Mouse (Mus musculus) ovary, adult 10 weeks (tissue): ENCODE results near the gene Dgkz. TPM values are rescaled to one million over a fixed set of nuclear protein-coding genes. Genes with fewer than 3 reads are reported as not detected.

Experiments used
- polyA plus RNA-seq: library from polyadenylated mRNA; stranded (reverse); fragments of 350-450 nt; fragmentation: Illumina TruSeq; extraction: RNeasy Lipid Tissue Mini Kit (QIAGEN cat#74804); gene quantifications from one replicate; pipeline ENCODE4 v1.2.3, GENCODE M21; 2014

Gene Dgkz
- 0.51 TPM for polyA plus RNA-seq

DNA sequence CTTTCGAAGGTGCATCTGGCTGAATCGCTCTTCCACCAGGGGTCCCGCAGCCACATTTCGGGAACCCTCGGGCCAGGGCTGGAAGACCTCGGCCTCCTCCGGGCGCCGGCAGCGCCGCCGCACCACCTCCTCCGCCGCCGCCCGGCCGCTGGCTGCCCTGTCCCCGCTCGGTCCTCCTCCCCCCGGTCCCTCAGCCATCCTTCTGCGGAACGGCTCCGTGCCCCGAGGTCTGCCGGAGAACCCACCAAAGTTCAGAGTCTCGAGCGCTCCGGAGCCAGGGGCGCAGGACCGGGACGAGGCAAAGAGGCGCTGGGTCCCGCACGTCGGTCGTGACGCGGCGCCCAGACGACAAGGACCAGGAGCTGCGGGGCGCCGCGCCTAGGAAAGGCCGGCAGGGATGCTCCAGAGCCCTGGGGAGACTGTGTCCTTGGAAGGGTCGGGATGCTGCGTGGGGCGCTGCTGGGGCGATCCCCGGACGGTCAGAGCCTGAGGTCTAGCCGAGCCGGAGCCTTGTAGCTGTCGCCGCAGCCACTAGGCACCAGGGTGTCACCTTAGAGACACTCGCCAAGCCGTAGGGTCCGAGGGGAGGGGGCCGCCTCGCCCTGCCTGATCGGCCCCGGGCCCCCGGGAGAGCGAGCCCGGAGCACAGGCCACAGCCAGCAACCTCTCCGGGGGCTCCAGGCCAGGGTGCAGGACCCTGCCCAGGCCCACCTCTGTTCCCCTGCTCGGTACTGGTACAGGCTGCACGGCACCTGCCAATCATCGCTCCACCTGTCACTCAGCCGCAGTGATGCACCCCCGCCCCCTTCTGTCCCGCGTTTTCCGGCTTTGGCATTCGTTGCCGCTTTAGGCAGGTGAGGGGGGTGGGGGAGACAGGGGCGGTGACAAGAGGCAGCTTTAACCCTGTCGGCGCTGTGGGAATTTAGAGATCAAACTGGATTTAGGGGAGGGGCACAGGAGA, at the start of gene Dgkz:
Dgkz (minus strand) TSS at position 284 of the 961 bp plus-strand sequence.

DNA sequence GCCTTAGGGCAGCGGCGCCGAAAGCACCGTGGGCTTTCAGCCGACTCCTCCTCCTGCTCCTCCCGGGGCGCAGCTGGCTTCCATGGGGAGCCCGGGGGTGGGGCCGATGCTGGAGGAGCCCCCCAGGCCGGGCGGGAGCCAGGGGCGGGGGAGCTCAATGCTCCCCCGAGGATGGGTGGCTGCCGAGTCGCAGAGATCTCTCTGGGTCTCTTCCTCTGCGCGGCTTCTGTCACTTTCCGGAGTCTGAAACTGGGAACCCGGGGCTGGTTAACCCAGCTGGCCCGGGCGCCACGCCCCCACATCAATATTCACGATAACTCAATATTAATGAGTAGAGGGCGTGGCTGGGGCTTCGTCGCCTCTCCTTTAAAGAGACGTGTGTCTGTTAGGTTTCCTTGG, 48.6 kb upstream of the Dgkz start, which contains the start of gene Creb3l1:
Creb3l1 (minus strand) TSS at position 229 of the 399 bp plus-strand sequence.

DNA sequence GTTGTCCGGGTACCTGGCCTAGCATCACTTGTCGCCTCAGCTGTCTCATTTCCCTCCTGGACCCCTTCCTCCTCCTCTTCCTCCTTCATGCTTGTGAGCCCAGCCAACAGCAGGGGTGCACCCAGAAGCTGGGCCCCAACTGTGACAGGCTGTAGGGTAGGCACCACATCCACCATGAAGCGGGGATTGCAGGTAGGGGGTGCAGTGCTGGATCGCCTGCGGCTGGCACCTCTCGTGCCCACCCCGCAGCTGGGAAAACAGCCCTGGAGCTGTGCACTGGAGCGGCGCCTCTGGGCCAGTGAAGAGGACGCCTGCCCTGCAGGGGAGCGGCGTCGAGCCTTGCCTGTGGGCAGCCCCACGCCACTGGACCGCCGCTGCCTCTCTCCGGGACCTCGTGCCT, 30.2 kb downstream of the Dgkz start, which contains the start of gene Gm9821:
Gm9821 (plus strand) TSS at position 221 of the 400 bp plus-strand sequence.

DNA sequence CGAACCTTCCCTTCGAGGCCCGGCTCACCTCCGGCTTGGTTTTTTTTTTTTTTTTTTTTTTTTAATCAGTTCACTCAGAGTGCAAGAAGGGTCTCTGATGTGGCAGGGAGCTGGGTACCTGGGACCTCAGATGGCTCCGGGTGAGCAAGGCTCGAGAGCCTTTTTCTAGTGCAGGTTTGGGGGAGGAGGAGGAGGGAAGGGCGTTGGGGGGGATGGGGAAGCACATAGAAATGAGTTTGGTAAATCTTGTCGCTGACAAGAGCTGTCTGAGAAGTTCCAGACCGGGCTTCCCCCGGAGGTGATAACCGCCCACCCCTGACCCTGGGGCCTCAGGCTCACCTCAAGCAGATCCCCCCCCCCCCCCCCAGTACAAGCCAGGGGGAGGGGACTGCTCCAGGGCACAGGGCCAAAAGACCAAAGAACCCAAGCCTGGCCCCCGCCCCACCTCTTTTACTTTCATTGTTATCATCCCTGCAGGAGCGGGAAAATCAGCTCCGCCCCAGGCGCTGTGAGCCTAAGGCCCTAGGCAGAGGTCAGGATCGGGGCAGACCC, 43.4 kb downstream of the Dgkz start, which contains the start of gene Mdk:
Mdk (minus strand) TSS at position 138 of the 552 bp plus-strand sequence.

DNA sequence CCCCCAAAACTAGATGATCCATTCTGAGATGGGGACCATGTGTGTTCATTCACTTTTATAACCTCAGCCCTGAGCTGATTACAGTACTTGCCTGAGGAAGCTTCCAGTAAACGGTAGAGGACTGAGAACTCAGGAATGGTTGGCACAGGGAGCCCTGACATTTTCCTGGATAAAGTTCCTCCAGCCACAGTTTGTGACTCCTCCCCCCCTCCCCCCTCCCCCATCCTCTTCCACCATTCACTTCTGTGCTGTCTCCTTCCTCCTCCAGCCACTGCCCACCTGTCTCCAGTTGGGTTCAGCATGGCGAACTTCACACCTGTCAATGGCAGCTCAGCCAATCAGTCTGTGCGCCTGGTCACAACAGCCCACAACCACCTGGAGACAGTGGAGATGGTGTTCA, 48.7 kb downstream of the Dgkz start, which contains the start of gene Chrm4:
Chrm4 (plus strand) TSS at position 301 of the 400 bp plus-strand sequence.

Other genes starting within 250 kb of the Dgkz start
- 6.3 TPM for gene Ambra1, start 245.7 kb downstream of the Dgkz start, polyA plus RNA-seq
- gene Chrm4, start 48.6 kb downstream of the Dgkz start, polyA plus RNA-seq: not detected
- 3.0 TPM for gene Mdk, start 43.6 kb downstream of the Dgkz start, polyA plus RNA-seq
- gene Gm9821, start 30.2 kb downstream of the Dgkz start, polyA plus RNA-seq: not detected
- gene Creb3l1, start 48.6 kb upstream of the Dgkz start, polyA plus RNA-seq: 16.4 TPM
- gene Phf21a, start 117.3 kb upstream of the Dgkz start, polyA plus RNA-seq: 123 TPM